9 mouse cellular contexts compared by ENCODE assay signal in genomic region chrX:48033024-48033423, GRCm38 (mm10). TPM values are rescaled to one million over a fixed set of nuclear protein-coding genes. Genes with fewer than 3 reads are reported as not detected.
DNase-seq lines count a peak whose midpoint lies in the region; ATAC-seq lines count a peak whose summit lies in the region.
"Had no signal": no experiment of that assay in that cellular context is flagged by ENCODE, and none has a peak within 500 bp of the region (broad histone marks: within the 10 kb centered on the region; RNA-seq: fewer than 3 reads in every experiment).

No protein-coding gene starts in this region.

- peak; percentile 30 for DNase-seq in adrenal gland, postnatal 25 days
- DNase-seq in embryonic facial prominence, embryonic 10.5 days (ENCODE audit: low spot score), result no peak
- DNase-seq in kidney, adult 18-20 months, result peak; percentile 31
- DNase-seq in right cerebral cortex, postnatal 25 days, result peak; percentile 22
- DNase-seq in spleen, adult 12 weeks (ENCODE audit: low spot score), result no peak

- 0 out of 2 replicates have a peak overlapping the region, but pooled peaks have one; percentile 50 for H3K4me3 ChIP-seq in intestine, embryonic 15.5 days (replicated peaks)
- no peak overlapping the region for H3K4me3 ChIP-seq in intestine, embryonic 16.5 days (ENCODE audit: low read length)
- peak overlapping the region; percentile 64 for H3K4me3 ChIP-seq in embryonic facial prominence, embryonic 10.5 days

- H3K27ac ChIP-seq in intestine, embryonic 15.5 days, result no peak overlapping the region
- no peak overlapping the region for H3K27ac ChIP-seq in intestine, embryonic 16.5 days (ENCODE audit: low read length)
- H3K27ac ChIP-seq in embryonic facial prominence, embryonic 10.5 days (replicated peaks), result no peak overlapping the region
- H3K27ac ChIP-seq: macrophage had no signal

- H3K4me1 ChIP-seq in intestine, embryonic 15.5 days (replicated peaks), result no peaks in the 10 kb centered on the region
- no peaks in the 10 kb centered on the region for H3K4me1 ChIP-seq in intestine, embryonic 16.5 days (ENCODE audit: control insufficient read depth, insufficient read depth, low read length)
- 0 out of 2 replicates have a peak, but pooled peaks cover 7% of the 10 kb centered on the region for H3K4me1 ChIP-seq in embryonic facial prominence, embryonic 10.5 days

- H3K9ac ChIP-seq in intestine, embryonic 15.5 days, result no peak overlapping the region
- no peak overlapping the region for H3K9ac ChIP-seq in intestine, embryonic 16.5 days (ENCODE audit: low read depth, low read length)

- H3K36me3 ChIP-seq in intestine, embryonic 15.5 days, result no peaks in the 10 kb centered on the region
- no peaks in the 10 kb centered on the region for H3K36me3 ChIP-seq in intestine, embryonic 16.5 days (ENCODE audit: control insufficient read depth, insufficient read depth, low read length)
- H3K36me3 ChIP-seq in embryonic facial prominence, embryonic 10.5 days (replicated peaks), result no peaks in the 10 kb centered on the region

- no peak overlapping the region for H3K4me2 ChIP-seq in intestine, embryonic 15.5 days (replicated peaks)
- no peak overlapping the region for H3K4me2 ChIP-seq in intestine, embryonic 16.5 days (ENCODE audit: low read depth, low read length)

- peaks cover 10% of the 10 kb centered on the region for H3K27me3 ChIP-seq in intestine, embryonic 15.5 days (replicated peaks)
- H3K27me3 ChIP-seq in intestine, embryonic 16.5 days (replicated peaks; ENCODE audit: control insufficient read depth, insufficient read depth, low read length), result peaks cover 10% of the 10 kb centered on the region
- H3K27me3 ChIP-seq in embryonic facial prominence, embryonic 10.5 days (replicated peaks; ENCODE audit: low read depth, poor library complexity, severe bottlenecking), result peaks cover 73% of the 10 kb centered on the region

- 74% methylated on average over 3 of the region's 3 CpGs for WGBS in intestine, embryonic 15.5 days
- 66% methylated on average over 3 of the region's 3 CpGs for WGBS in intestine, embryonic 16.5 days
- 69% methylated on average over 3 of the region's 3 CpGs for WGBS in embryonic facial prominence, embryonic 10.5 days

- H3K9me3 ChIP-seq in intestine, embryonic 15.5 days, result no peaks in the 10 kb centered on the region
- H3K9me3 ChIP-seq in intestine, embryonic 16.5 days (ENCODE audit: control insufficient read depth, low read length), result no peaks in the 10 kb centered on the region
- no peaks in the 10 kb centered on the region for H3K9me3 ChIP-seq in embryonic facial prominence, embryonic 10.5 days

- ATAC-seq in intestine, embryonic 15.5 days, result no peak
- no peak for ATAC-seq in intestine, embryonic 16.5 days
- no peak for ATAC-seq in erythroid progenitor cell, adult 5-6 weeks (replicated peaks; ENCODE audit: low FRiP score, poor library complexity, severe bottlenecking)

RNA-seq across cellular contexts. Expression of gene Apln, which starts 1.6 kb away (rescaled TPM):
- polyA plus RNA-seq in intestine, embryonic 15.5 days (2015; fragmentation: Nextera tagmentation; extraction: Ambion mirVana), result 6.0 and 6.4 TPM in 2 replicates
- polyA plus RNA-seq in intestine, embryonic 16.5 days (2015; fragmentation: Nextera tagmentation; extraction: Ambion mirVana), result 5.7 and 6.0 TPM in 2 replicates
- 2.6 and 2.7 TPM in 2 replicates for total RNA-seq in adrenal gland, postnatal 25 days (2021)
- 3.8 and 4.2 TPM in 2 replicates for polyA plus RNA-seq in embryonic facial prominence, embryonic 10.5 days (2016; fragmentation: Nextera tagmentation; extraction: Ambion mirVana)
- total RNA-seq in erythroid progenitor cell, adult 5-6 weeks (2015; ENCODE audit: low replicate concordance), result not detected in 2 replicates
- not detected in 2 replicates for total RNA-seq in erythroid progenitor cell, adult 5-6 weeks (2017; ENCODE audit: low replicate concordance)

Comparison
In these comparisons a context has a peak if more than half of its experiments do, and no peak if none do; other contexts are left out.
1. DNase-seq: peak in adrenal gland, postnatal 25 days (single experiment), kidney, adult 18-20 months (single experiment) and right cerebral cortex, postnatal 25 days (single experiment); none in embryonic facial prominence, embryonic 10.5 days (single experiment) and spleen, adult 12 weeks (single experiment).